Mouse (Mus musculus) heart, embryonic 12.5 days (tissue): ENCODE measurements around the gene Ddah2. TPM values are rescaled to one million over a fixed set of nuclear protein-coding genes. Genes with fewer than 3 reads are reported as not detected.
A peak's percentile ranks its signal among the peaks of the same experiment; 100 is the strongest.

Experiments
- ATAC-seq: fragments of 200-750 bp; cut with Nextera tagmentation; 2 replicates; pipeline ENCODE4 v1.8.0; 2017; ENCODE audit warnings: moderate TSS enrichment, moderate library complexity; ENCODE audit not compliant: insufficient number of reproducible peaks, low FRiP score
- H3K27ac ChIP-seq: fragments of 300-500 bp; sonication (generic); 2 replicates; pipeline ENCODE4 v1.5.1; 2016; ENCODE audit warnings: mild to moderate bottlenecking, moderate library complexity; ENCODE audit not compliant: poor library complexity, severe bottlenecking
- H3K27me3 ChIP-seq: fragments of 300-500 bp; sonication (generic); replicated peaks from 2 replicates; pipeline ENCODE4 v1.6.1; 2016; ENCODE audit warnings: mild to moderate bottlenecking, moderate library complexity
- H3K36me3 ChIP-seq: fragments of 300-500 bp; sonication (generic); 2 replicates; pipeline ENCODE4 v1.6.1; 2016; ENCODE audit warnings: mild to moderate bottlenecking, moderate library complexity
- H3K4me1 ChIP-seq: fragments of 300-500 bp; sonication (generic); replicated peaks from 2 replicates; pipeline ENCODE4 v1.6.1; 2016; ENCODE audit warnings: mild to moderate bottlenecking
- H3K4me2 ChIP-seq: fragments of 300-500 bp; sonication (generic); 2 replicates; pipeline ENCODE4 v1.6.1; 2016; ENCODE audit warnings: mild to moderate bottlenecking, moderate library complexity
- H3K4me3 ChIP-seq: fragments of 300-500 bp; sonication (generic); 2 replicates; pipeline ENCODE4 v1.5.1; 2016; ENCODE audit warnings: mild to moderate bottlenecking
- H3K9ac ChIP-seq: fragments of 300-500 bp; sonication (generic); 2 replicates; pipeline ENCODE4 v1.6.1; 2016; ENCODE audit warnings: mild to moderate bottlenecking, moderate library complexity
- H3K9me3 ChIP-seq: fragments of 300-500 bp; sonication (generic); replicated peaks from 2 replicates; pipeline ENCODE4 v1.6.1; 2016; ENCODE audit warnings: mild to moderate bottlenecking, moderate library complexity
- WGBS: fragments of 180-500 bp; shearing (Covaris S2); methylation state at CpG from one replicate; pipeline ENCODE4 v1.1.7; 2016; 5-methylcytosine and 5-hydroxymethylcytosine counted together
- polyA plus RNA-seq: library from polyadenylated mRNA; unstranded; fragments of >200 nt; fragmentation: Nextera tagmentation; extraction: Ambion mirVana; gene quantifications from 2 replicates; pipeline ENCODE4 v1.2.1, GENCODE M21; 2016

Gene Ddah2
- polyA plus RNA-seq, 1 experiment from 2014 or later: 192 TPM

DNA sequence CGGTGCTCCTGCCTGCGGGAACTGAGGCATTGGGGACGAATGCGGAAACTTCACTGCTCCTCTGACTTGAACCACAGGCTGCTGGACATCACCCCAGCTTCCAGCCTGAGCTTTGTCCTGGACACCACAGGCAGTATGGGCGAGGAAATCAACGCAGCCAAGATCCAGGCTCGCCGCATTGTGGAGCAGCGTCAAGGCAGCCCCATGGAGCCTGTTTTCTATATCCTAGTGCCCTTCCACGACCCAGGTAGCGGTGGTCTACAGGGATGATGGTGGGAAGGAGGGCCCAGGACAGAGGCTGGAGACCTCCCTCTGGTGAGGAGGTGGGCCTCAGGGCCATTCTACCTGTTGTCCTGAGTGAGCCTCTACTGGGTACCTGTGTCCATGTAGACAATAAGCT lies 38.9 kb upstream of the Ddah2 start:
- Histone ChIP-seq H3K4me2 (no peak overlapping the region), H3K27ac (no peak overlapping the region), H3K4me3 (no peak overlapping the region), H3K36me3 (peaks cover 16% of the 10 kb centered on the region), H3K9me3 (no peaks in the 10 kb centered on the region), H3K9ac (no peak overlapping the region), H3K27me3 (peaks cover 5% of the 10 kb centered on the region; the same call in 1 of the 2 replicates), H3K4me1 (peaks cover 53% of the 10 kb centered on the region)
- ATAC-seq: no peak
- 75% methylated on average over 11 of the region's 11 CpGs for WGBS

GRCm38 (mm10) chr17:35020551-35020950 lies 38.3 kb upstream of the Ddah2 start:
- H3K9ac ChIP-seq: no peak overlapping the region
- no peak overlapping the region for H3K4me2 ChIP-seq
- H3K4me3 ChIP-seq: no peak overlapping the region
- peaks cover 10% of the 10 kb centered on the region for H3K36me3 ChIP-seq
- 85% methylated on average over 8 of the region's 8 CpGs for WGBS
- H3K9me3 ChIP-seq: no peaks in the 10 kb centered on the region
- peaks cover 5% of the 10 kb centered on the region; the same call in 1 of the 2 replicates for H3K27me3 ChIP-seq
- ATAC-seq: no peak
- H3K4me1 ChIP-seq: peaks cover 54% of the 10 kb centered on the region
- no peak overlapping the region for H3K27ac ChIP-seq

GRCm38 (mm10) chr17:35021163-35021808 lies 37.5 kb upstream of the Ddah2 start:
- peak; percentile 49 for ATAC-seq
- 6% methylated on average over 17 of the region's 17 CpGs for WGBS
- peak overlapping the region; percentile 32; the same call in 1 of the 2 replicates for H3K9ac ChIP-seq
- H3K4me1 ChIP-seq: peaks cover 52% of the 10 kb centered on the region
- peak overlapping the region; percentile 83 for H3K27ac ChIP-seq
- peak overlapping the region; percentile 55 for H3K4me2 ChIP-seq
- H3K4me3 ChIP-seq: peak overlapping the region; percentile 14
- peaks cover 2% of the 10 kb centered on the region for H3K36me3 ChIP-seq
- H3K9me3 ChIP-seq: no peaks in the 10 kb centered on the region
- H3K27me3 ChIP-seq: peaks cover 5% of the 10 kb centered on the region; the same call in 1 of the 2 replicates

DNA sequence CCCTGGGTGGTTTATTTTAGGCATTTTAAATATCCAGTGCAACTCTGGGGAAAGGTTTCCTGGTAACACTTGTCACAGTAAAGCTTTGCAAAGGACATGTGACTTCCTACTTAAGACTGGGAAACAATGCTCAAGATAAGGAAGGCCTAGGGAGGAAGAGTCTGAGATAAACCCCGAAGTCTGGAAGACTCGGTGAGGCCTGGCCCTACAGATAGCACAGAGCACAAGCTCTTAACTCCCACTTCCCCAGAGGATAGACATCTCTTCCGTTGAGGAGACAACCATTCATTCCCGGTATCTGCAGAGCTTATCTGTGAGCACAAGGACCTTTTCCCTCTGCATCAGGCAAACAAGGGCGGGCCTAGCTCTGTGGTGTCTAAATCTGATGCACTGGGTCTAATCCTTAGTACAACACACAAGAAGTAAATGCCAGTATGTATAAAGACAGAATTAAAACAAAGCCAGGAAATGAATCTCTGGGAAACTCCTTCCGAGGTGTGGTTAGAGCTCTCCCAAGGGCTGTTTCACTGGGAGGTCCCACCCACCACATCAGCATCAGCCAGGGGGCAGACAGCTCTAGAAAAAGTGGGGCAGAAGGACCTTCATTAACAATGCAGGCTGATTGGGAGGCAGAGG lies 36.9 kb upstream of the Ddah2 start:
- H3K4me3 ChIP-seq: no peak overlapping the region
- peak overlapping the region; percentile 83 for H3K27ac ChIP-seq
- peak overlapping the region; percentile 55 for H3K4me2 ChIP-seq

DNA sequence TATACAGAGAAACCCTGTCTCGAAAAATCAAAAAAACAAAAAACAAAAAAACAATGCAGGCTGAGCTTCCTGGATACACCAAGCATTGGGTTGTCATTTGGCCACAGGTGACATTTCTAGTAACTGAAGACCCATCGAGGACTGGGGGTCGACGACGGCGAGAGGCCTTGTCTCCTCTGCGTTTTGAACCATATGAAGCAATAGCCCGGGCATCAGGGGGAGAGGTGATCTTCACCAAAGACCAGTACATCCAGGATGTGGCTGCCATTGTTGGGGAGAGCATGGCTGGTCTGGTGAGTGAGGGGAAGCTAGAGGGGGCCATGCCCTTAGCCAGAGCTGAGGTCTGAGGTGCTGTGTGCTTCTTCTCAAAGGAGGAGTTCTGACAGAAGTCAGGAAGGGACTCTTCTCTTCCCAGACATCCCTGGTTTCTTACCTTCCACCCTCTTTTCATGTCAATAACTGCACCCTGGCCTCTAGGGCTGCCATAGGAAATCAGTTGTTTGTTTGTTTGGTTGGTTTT lies 36.2 kb upstream of the Ddah2 start:
- peaks cover 56% of the 10 kb centered on the region for H3K4me1 ChIP-seq
- no peaks in the 10 kb centered on the region for H3K9me3 ChIP-seq
- peaks cover 5% of the 10 kb centered on the region; the same call in 1 of the 2 replicates for H3K27me3 ChIP-seq
- no peak for ATAC-seq
- H3K27ac ChIP-seq: peak overlapping the region; percentile 75
- no peak overlapping the region for H3K9ac ChIP-seq
- no peak overlapping the region for H3K4me2 ChIP-seq
- H3K36me3 ChIP-seq: no peaks in the 10 kb centered on the region
- 91% methylated on average over 8 of the region's 8 CpGs for WGBS
- no peak overlapping the region for H3K4me3 ChIP-seq

More for the DNA sequence above, 36.9 kb upstream of the Ddah2 start:
- no peaks in the 10 kb centered on the region for H3K36me3 ChIP-seq
- peaks cover 50% of the 10 kb centered on the region for H3K4me1 ChIP-seq
- H3K27me3 ChIP-seq: peaks cover 5% of the 10 kb centered on the region; the same call in 1 of the 2 replicates
- 0 out of 2 replicates have a peak overlapping the region, but pooled peaks have one; percentile 32 for H3K9ac ChIP-seq
- peak; percentile 85 for ATAC-seq
- 14% methylated on average over 6 of the region's 6 CpGs for WGBS
- H3K9me3 ChIP-seq: no peaks in the 10 kb centered on the region

- WGBS: 85% methylated on average over 5 of the region's 5 CpGs
- Histone ChIP-seq H3K27ac (no peak overlapping the region), H3K4me3 (no peak overlapping the region), H3K36me3 (no peaks in the 10 kb centered on the region), H3K4me1 (peaks cover 58% of the 10 kb centered on the region), H3K4me2 (no peak overlapping the region), H3K27me3 (peaks cover 5% of the 10 kb centered on the region; the same call in 1 of the 2 replicates), H3K9ac (no peak overlapping the region), H3K9me3 (no peaks in the 10 kb centered on the region)
- no peak for ATAC-seq
Observed at GRCm38 (mm10) chr17:35023221-35023620, 35.6 kb upstream of the Ddah2 start.

GRCm38 (mm10) chr17:35023756-35024155 lies 35.1 kb upstream of the Ddah2 start:
- Histone ChIP-seq H3K9ac (peak overlapping the region; percentile 6; the same call in 1 of the 2 replicates), H3K4me1 (peaks cover 60% of the 10 kb centered on the region), H3K27ac (no peak overlapping the region), H3K4me2 (no peak overlapping the region), H3K36me3 (no peaks in the 10 kb centered on the region), H3K4me3 (no peak overlapping the region), H3K27me3 (0 out of 2 replicates have a peak, but pooled peaks cover 5% of the 10 kb centered on the region), H3K9me3 (no peaks in the 10 kb centered on the region)
- 56% methylated on average over 4 of the region's 4 CpGs for WGBS
- ATAC-seq: no peak

- Histone ChIP-seq H3K4me3 (no peak overlapping the region), H3K9me3 (no peaks in the 10 kb centered on the region), H3K36me3 (no peaks in the 10 kb centered on the region), H3K9ac (peak overlapping the region; percentile 6; the same call in 1 of the 2 replicates), H3K27ac (no peak overlapping the region), H3K4me1 (peaks cover 61% of the 10 kb centered on the region), H3K27me3 (0 out of 2 replicates have a peak, but pooled peaks cover 5% of the 10 kb centered on the region), H3K4me2 (no peak overlapping the region)
- 64% methylated on average over 12 of the region's 13 CpGs for WGBS
- ATAC-seq: no peak
Observed at GRCm38 (mm10) chr17:35024261-35024660, 34.6 kb upstream of the Ddah2 start.

DNA sequence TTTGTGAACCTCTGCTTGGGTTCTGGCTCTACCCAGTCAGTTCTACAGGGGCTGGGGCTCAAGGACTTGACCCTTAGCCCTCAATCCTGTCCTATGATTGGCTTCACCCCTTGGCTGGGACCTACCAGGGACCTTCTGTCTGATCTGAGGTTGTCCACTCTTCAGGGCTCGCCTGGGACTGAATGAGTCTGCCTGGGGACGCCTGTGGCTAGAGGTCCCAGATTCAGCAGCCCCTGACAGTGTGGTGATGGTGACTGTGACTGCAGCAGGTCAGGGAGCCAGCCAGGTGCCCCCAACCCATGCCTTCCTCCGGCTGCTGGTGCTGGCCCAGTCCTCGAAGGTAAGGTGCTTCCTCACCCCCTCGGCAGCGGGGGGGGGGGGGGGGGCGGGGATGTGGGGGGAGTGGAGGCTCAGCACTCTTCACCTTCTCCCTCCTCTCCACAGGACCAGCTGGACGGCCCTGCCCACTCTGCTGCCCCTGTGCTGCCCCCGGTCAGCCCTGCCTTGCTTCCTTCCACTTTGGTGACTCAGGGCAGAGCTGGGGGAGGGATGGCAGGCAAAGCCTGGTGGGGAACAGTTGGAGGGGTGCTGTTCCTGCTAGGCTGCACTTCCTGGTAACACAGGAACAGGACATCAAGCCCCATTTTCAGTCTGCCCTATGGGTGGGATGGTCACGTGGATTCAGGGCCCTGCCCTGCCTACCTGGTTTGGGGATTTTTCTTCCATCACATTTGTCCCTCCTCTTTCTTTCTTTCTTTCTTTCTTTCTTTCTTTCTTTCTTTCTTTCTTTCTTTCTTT lies 33.9 kb upstream of the Ddah2 start:
- Histone ChIP-seq H3K36me3 (no peaks in the 10 kb centered on the region), H3K4me3 (no peak overlapping the region), H3K9me3 (no peaks in the 10 kb centered on the region), H3K4me2 (no peak overlapping the region), H3K9ac (peak overlapping the region; percentile 42; the same call in 1 of the 2 replicates), H3K27ac (no peak overlapping the region; the same call in 1 of the 2 replicates), H3K4me1 (peaks cover 65% of the 10 kb centered on the region), H3K27me3 (0 out of 2 replicates have a peak, but pooled peaks cover 5% of the 10 kb centered on the region)
- ATAC-seq: no peak
- WGBS: 54% methylated on average over 10 of the region's 10 CpGs

DNA sequence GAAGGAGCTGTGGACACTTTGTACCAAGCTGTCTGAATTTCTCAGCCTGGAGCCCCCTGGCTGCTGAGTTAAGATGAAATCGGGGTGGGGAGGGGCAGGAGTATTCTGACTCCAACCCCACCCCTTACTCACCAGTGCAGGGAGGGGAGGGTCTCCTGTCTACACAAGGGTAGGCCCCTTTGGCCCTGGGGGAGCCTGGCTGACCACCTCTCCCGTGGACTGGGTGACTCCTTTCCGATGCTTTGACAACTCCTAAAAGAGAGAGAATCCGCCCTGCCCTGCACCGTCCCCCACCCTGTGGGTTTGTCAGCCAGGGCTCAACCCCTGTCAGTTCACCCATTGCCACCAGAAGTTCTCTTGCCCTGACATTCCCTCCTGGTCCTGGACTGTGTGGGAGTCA lies 32.6 kb upstream of the Ddah2 start:
- no peaks in the 10 kb centered on the region for H3K27me3 ChIP-seq
- no peak overlapping the region for H3K27ac ChIP-seq
- no peaks in the 10 kb centered on the region for H3K9me3 ChIP-seq
- no peaks in the 10 kb centered on the region for H3K36me3 ChIP-seq
- no peak overlapping the region for H3K9ac ChIP-seq
- no peak overlapping the region for H3K4me3 ChIP-seq
- no peak overlapping the region for H3K4me2 ChIP-seq
- WGBS: 80% methylated on average over 5 of the region's 5 CpGs
- H3K4me1 ChIP-seq: peaks cover 62% of the 10 kb centered on the region
- ATAC-seq: no peak
